Mouse (Mus musculus) left cerebral cortex, postnatal 10 days (tissue): Measurements from ENCODE around the gene Gm17727. TPM values are rescaled to one million over a fixed set of nuclear protein-coding genes. Genes with fewer than 3 reads are reported as not detected.
"Not testable (repeated sequence)": the region's sequence is repeated elsewhere in the genome, so short reads cannot be mapped to it uniquely, and the experiment has no call there.

ENCODE experiments used
- DNase-seq, 2 experiments: peaks; one replicate each; pipeline ENCODE4 v3.0.0; 2021 to 2022; ENCODE audit warnings: low spot score in 2 of 2, mixed read lengths in 1 of 2; ENCODE audit errors: extremely low spot score in 1 of 2
- intact Hi-C: fragments of 180-260 bp; cut with DNase I; formaldehyde crosslinking; loops from one replicate; pipeline ENCODE4 v1.15.1; 2025
- total RNA-seq, 2 experiments: library from RNA; stranded (reverse); gene quantifications; 2 replicates each; pipeline ENCODE4 v1.2.3; 2021

The Gm17727 gene
- total RNA-seq = not detected

GRCm38 (mm10) chr9:35778009-35778408 lies at the start of gene Gm17727:
Gene Gm17727 (minus strand): TSS chr9:35778109.
- DNase-seq = no peak
- intact Hi-C loops = no loop called here

- DNase-seq, intact Hi-C loops: not testable (repeated sequence)
Measured at GRCm38 (mm10) chr9:35817881-35818280, 40.0 kb upstream of the Gm17727 start.

GRCm38 (mm10) chr9:35798146-35798545 lies 20.2 kb upstream of the Gm17727 start:
- DNase-seq = no peak
- intact Hi-C loops = no loop called here

GRCm38 (mm10) chr9:35790001-35790400 lies 12.1 kb upstream of the Gm17727 start, which contains the start of the genes Gm27235 and D730048I06Rik:
Gene Gm27235 (minus strand): TSS chr9:35790101.
Gene D730048I06Rik (minus strand): TSS chr9:35790112.
- DNase-seq = no peak
- intact Hi-C loops = no loop called here

- intact Hi-C loops = no loop called here
- no peak for DNase-seq
Measured at GRCm38 (mm10) chr9:35756843-35757242, 21.1 kb downstream of the Gm17727 start.

GRCm38 (mm10) chr9:35740749-35741148 lies 37.2 kb downstream of the Gm17727 start, which contains the start of gene Gm17677:
Gene Gm17677 (plus strand): TSS chr9:35741049.
- intact Hi-C loops = no loop called here
- DNase-seq = no peak

Other genes with a start within 250 kb of the Gm17727 start
- gene Ddx25, start 219.6 kb downstream of the Gm17727 start, total RNA-seq = 10 to 100 TPM; 16.4 to 16.6 TPM
- 10 to 100 TPM; 11.4 to 12.9 TPM for gene Pus3, start 219.5 kb downstream of the Gm17727 start, total RNA-seq
- under 1 TPM; 0.79 to 0.81 TPM for gene Pate2, start 207.8 kb downstream of the Gm17727 start, total RNA-seq
- 1 to 10 TPM; 8.5 to 8.6 TPM for gene Hyls1, start 207.7 kb downstream of the Gm17727 start, total RNA-seq
- not detected for gene Pate4, start 166.2 kb downstream of the Gm17727 start, total RNA-seq
- not detected for gene Pate3, start 129.9 kb downstream of the Gm17727 start, total RNA-seq
- not detected for gene Pate1, start 90.7 kb downstream of the Gm17727 start, total RNA-seq
- not detected for gene Gm17677, start 37.1 kb downstream of the Gm17727 start, total RNA-seq
- gene Gm27235, start 12.0 kb upstream of the Gm17727 start, total RNA-seq = not detected
- gene D730048I06Rik, start 12.0 kb upstream of the Gm17727 start, total RNA-seq = not detected
- not detected for gene 9230110F15Rik, start 66.0 kb upstream of the Gm17727 start, total RNA-seq
- not detected for gene 9230113P08Rik, start 130.3 kb upstream of the Gm17727 start, total RNA-seq